ENCODE assay signal across 1 mouse cellular context in the genomic region with DNA sequence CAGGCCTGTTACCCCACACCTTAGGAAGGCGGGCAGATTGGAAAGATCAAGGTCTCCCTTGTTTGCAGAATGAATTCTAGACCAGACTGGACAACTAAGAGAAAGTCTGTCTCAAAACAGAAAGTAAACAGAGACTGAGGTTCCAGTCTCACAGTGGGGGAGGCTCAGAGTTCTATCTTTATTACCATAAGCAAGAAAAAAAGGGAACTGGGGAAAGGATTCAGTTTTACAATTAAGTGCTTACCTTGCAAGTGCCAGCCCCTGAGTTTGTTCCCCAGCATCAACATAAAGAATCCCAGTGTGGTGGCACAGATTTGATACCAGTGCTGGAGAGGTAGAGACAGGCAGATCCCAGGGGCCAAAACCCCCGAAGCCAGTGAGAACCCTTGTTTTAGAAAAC.
TF ChIP-seq lines count a peak whose summit lies in the region.

No protein-coding gene starts in this region.

TF ChIP-seq in CH12.LX, 34 proteins besides CTCF, POLR2A, EP300 and RAD21 (continued from another document):
- TF ChIP-seq USF2 (conservative IDR thresholded peaks at IDR 0.05; ENCODE audit: low read depth, low read length) (no peak), E2F4 (IDR thresholded peaks at IDR 0.05; ENCODE audit: insufficient replicate concordance, low read depth, low read length) (no peak), UBTF (IDR thresholded peaks at IDR 0.05; ENCODE audit: low read depth, low read length) (no peak), MAX (IDR thresholded peaks at IDR 0.05; ENCODE audit: low read length) (no peak), SMC3 (IDR thresholded peaks at IDR 0.05; ENCODE audit: low read depth, low read length) (no peak), POLR2AphosphoS2 (IDR thresholded peaks at IDR 0.05; ENCODE audit: low read depth, low read length) (no peak), ZC3H11A (IDR thresholded peaks at IDR 0.05; ENCODE audit: low read depth, low read length) (no peak), ETS1 (conservative IDR thresholded peaks at IDR 0.05; ENCODE audit: low read depth, low read length) (peak; percentile 65), ELF1 (IDR thresholded peaks at IDR 0.05; ENCODE audit: low read depth, low read length) (no peak), MXI1 (IDR thresholded peaks at IDR 0.05; ENCODE audit: low read depth, low read length) (no peak)
